ENCODE assay signal across 8 mouse cellular contexts in the genomic region with DNA sequence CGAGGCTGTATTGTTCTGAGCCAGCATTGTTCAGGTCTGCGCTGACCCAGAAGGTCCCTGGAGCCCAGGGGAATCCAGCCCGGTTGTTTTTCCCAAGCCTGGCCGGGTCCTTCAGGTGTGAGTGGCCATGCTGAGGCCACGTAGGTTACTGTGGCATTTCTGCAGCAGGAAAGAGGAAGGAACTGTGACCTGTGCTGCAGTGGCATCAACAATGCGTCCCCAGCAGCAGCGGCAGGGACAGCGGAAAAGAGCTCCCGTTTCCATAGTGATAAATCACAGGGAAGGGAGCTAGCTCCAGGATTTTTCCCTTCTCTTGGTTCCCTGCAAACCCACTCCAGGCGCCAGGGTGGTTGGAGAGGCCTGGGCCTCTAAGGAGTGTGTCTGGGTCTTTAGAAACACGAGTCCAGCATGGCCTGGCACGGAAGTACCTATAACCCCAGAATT. TPM values are rescaled to one million over a fixed set of nuclear protein-coding genes. Genes with fewer than 3 reads are reported as not detected.
DNase-seq lines count a peak whose midpoint lies in the region; ATAC-seq and TF ChIP-seq lines count a peak whose summit lies in the region.
"Had no signal": no experiment of that assay in that cellular context is flagged by ENCODE, and none has a peak within 500 bp of the region (broad histone marks: within the 10 kb centered on the region; RNA-seq: fewer than 3 reads in every experiment).

No protein-coding gene starts in this region.

- TF ChIP-seq CTCF in layer of hippocampus, adult 2 months (conservative IDR thresholded peaks at IDR 0.05) = no peak

- no peaks in the 10 kb centered on the region for H3K27me3 ChIP-seq in forebrain, embryonic 16.5 days (replicated peaks; ENCODE audit: control insufficient read depth, insufficient read depth, low read length)
- peaks cover 9% of the 10 kb centered on the region for H3K27me3 ChIP-seq in hindbrain, embryonic 10.5 days (ENCODE audit: insufficient read depth, poor library complexity, severe bottlenecking)
- H3K27me3 ChIP-seq: liver, embryonic 15.5 days had no signal

- peaks cover 19% of the 10 kb centered on the region for H3K4me1 ChIP-seq in forebrain, embryonic 16.5 days (replicated peaks; ENCODE audit: control insufficient read depth, insufficient read depth, low read length)
- H3K4me1 ChIP-seq in hindbrain, embryonic 10.5 days (replicated peaks) = peaks cover 28% of the 10 kb centered on the region
- H3K4me1 ChIP-seq: liver, embryonic 15.5 days had no signal

- DNase-seq in embryo, embryonic 10.5 days (ENCODE audit: low spot score) = peak; percentile 56
- peak; percentile 34 for DNase-seq in hindbrain, embryonic 10.5 days (ENCODE audit: low spot score)
- peak; percentile 34 to 35 for DNase-seq in layer of hippocampus, adult 2 months (ENCODE audit: low spot score in 2 of 2)
- DNase-seq in urinary bladder, adult 2 months (ENCODE audit: low spot score) = no peak
- DNase-seq in spleen, postnatal 36 days (ENCODE audit: low spot score in 2 of 2) = no peak

- peak overlapping the region; percentile 29; the same call in 1 of the 2 replicates for H3K4me2 ChIP-seq in forebrain, embryonic 16.5 days (ENCODE audit: low read length)
- H3K4me2 ChIP-seq: liver, embryonic 15.5 days had no signal

- no peaks in the 10 kb centered on the region for H3K9me3 ChIP-seq in forebrain, embryonic 16.5 days (ENCODE audit: control insufficient read depth, low read length)
- no peaks in the 10 kb centered on the region for H3K9me3 ChIP-seq in hindbrain, embryonic 10.5 days
- H3K9me3 ChIP-seq: liver, embryonic 15.5 days had no signal

- H3K36me3 ChIP-seq in forebrain, embryonic 16.5 days (ENCODE audit: control insufficient read depth, insufficient read depth) = no peaks in the 10 kb centered on the region
- H3K36me3 ChIP-seq in hindbrain, embryonic 10.5 days = no peaks in the 10 kb centered on the region
- H3K36me3 ChIP-seq: liver, embryonic 15.5 days had no signal

- H3K27ac ChIP-seq in forebrain, embryonic 16.5 days (ENCODE audit: low read length) = peak overlapping the region; percentile 71
- peak overlapping the region; percentile 78 for H3K27ac ChIP-seq in hindbrain, embryonic 10.5 days
- H3K27ac ChIP-seq in layer of hippocampus, adult 2 months = peak overlapping the region; percentile 90
- H3K27ac ChIP-seq: liver, embryonic 15.5 days had no signal

- H3K4me3 ChIP-seq in forebrain, embryonic 16.5 days (replicated peaks; ENCODE audit: low read length) = no peak overlapping the region
- 0 out of 2 replicates have a peak overlapping the region, but pooled peaks have one; percentile 6 for H3K4me3 ChIP-seq in hindbrain, embryonic 10.5 days
- peak overlapping the region; percentile 5; the same call in 1 of the 2 replicates for H3K4me3 ChIP-seq in layer of hippocampus, adult 2 months
- H3K4me3 ChIP-seq: liver, embryonic 15.5 days had no signal

- H3K9ac ChIP-seq in forebrain, embryonic 16.5 days (replicated peaks; ENCODE audit: low read depth, low read length) = peak overlapping the region; percentile 43; the same call in 1 of the 2 replicates
- H3K9ac ChIP-seq: liver, embryonic 15.5 days had no signal

- ATAC-seq in forebrain, embryonic 16.5 days = peak; percentile 81
- 0 out of 2 replicates have a peak, but pooled peaks have one; percentile 31 for ATAC-seq in megakaryocyte progenitor cell, adult 5-6 weeks (replicated peaks; ENCODE audit: poor library complexity)

- WGBS in forebrain, embryonic 16.5 days = 9% methylated on average over 12 of the region's 12 CpGs
- WGBS in hindbrain, embryonic 10.5 days = 15% methylated on average over 12 of the region's 12 CpGs

RNA-seq across cellular contexts. Expression of a gene that starts 13.2 kb away (rescaled TPM):
- polyA plus RNA-seq in forebrain, embryonic 16.5 days (2015; fragmentation: Nextera tagmentation; extraction: Ambion mirVana) = 14.7 and 18.3 TPM in 2 replicates
- 17.3 and 18.3 TPM in 2 replicates for polyA plus RNA-seq in hindbrain, embryonic 10.5 days (2016; fragmentation: Nextera tagmentation; extraction: Ambion mirVana)
- total RNA-seq in layer of hippocampus, adult 2 months (2021) = 10 to 100 TPM; 15.9 to 20.4 TPM
- 55.0 and 57.0 TPM in 2 replicates for total RNA-seq in megakaryocyte progenitor cell, adult 5-6 weeks (2015)
- 38.6 and 43.8 TPM in 2 replicates for total RNA-seq in megakaryocyte progenitor cell, adult 5-6 weeks (2017)
- polyA plus RNA-seq in urinary bladder, adult 2 months (2012; rRNA removed) = 47.7 and 66.2 TPM in 2 replicates

RNA-seq across cellular contexts. Expression of a gene that starts 13.8 kb away (rescaled TPM):
- 0.35 and 0.72 TPM in 2 replicates for polyA plus RNA-seq in forebrain, embryonic 16.5 days (2015; fragmentation: Nextera tagmentation; extraction: Ambion mirVana)
- 0.93 and 1.6 TPM in 2 replicates for polyA plus RNA-seq in hindbrain, embryonic 10.5 days (2016; fragmentation: Nextera tagmentation; extraction: Ambion mirVana)
- total RNA-seq in layer of hippocampus, adult 2 months (2021) = not detected
- total RNA-seq in megakaryocyte progenitor cell, adult 5-6 weeks (2015) = 63.1 and 96.7 TPM in 2 replicates
- 82.0 and 96.2 TPM in 2 replicates for total RNA-seq in megakaryocyte progenitor cell, adult 5-6 weeks (2017)
- 3.2 and 3.4 TPM in 2 replicates for polyA plus RNA-seq in urinary bladder, adult 2 months (2012; rRNA removed)

RNA-seq across cellular contexts. Expression of a gene that starts 42.1 kb away (rescaled TPM):
- 8.8 and 8.9 TPM in 2 replicates for polyA plus RNA-seq in forebrain, embryonic 16.5 days (2015; fragmentation: Nextera tagmentation; extraction: Ambion mirVana)
- 8.1 and 10.1 TPM in 2 replicates for polyA plus RNA-seq in hindbrain, embryonic 10.5 days (2016; fragmentation: Nextera tagmentation; extraction: Ambion mirVana)
- 1 to 10 TPM; 3.1 to 5.0 TPM for total RNA-seq in layer of hippocampus, adult 2 months (2021)
- total RNA-seq in megakaryocyte progenitor cell, adult 5-6 weeks (2015) = 12.4 and 13.3 TPM in 2 replicates
- total RNA-seq in megakaryocyte progenitor cell, adult 5-6 weeks (2017) = 7.2 and 13.5 TPM in 2 replicates
- polyA plus RNA-seq in urinary bladder, adult 2 months (2012; rRNA removed) = 8.6 and 9.4 TPM in 2 replicates

RNA-seq across cellular contexts. Expression of a gene that starts 51.8 kb away (rescaled TPM):
- 520 and 566 TPM in 2 replicates for polyA plus RNA-seq in forebrain, embryonic 16.5 days (2015; fragmentation: Nextera tagmentation; extraction: Ambion mirVana)
- 285 and 301 TPM in 2 replicates for polyA plus RNA-seq in hindbrain, embryonic 10.5 days (2016; fragmentation: Nextera tagmentation; extraction: Ambion mirVana)
- total RNA-seq in layer of hippocampus, adult 2 months (2021) = 100 to 1,000 TPM; 779 to 834 TPM
- total RNA-seq in megakaryocyte progenitor cell, adult 5-6 weeks (2015) = 850 and 903 TPM in 2 replicates
- 1,040 and 1,207 TPM in 2 replicates for total RNA-seq in megakaryocyte progenitor cell, adult 5-6 weeks (2017)
- 624 and 672 TPM in 2 replicates for polyA plus RNA-seq in urinary bladder, adult 2 months (2012; rRNA removed)

RNA-seq across cellular contexts. Expression of a gene that starts 51.9 kb away (rescaled TPM):
- polyA plus RNA-seq in forebrain, embryonic 16.5 days (2015; fragmentation: Nextera tagmentation; extraction: Ambion mirVana) = 22.5 and 25.9 TPM in 2 replicates
- 14.8 and 20.2 TPM in 2 replicates for polyA plus RNA-seq in hindbrain, embryonic 10.5 days (2016; fragmentation: Nextera tagmentation; extraction: Ambion mirVana)
- 10 to 100 TPM; 13.6 to 18.8 TPM for total RNA-seq in layer of hippocampus, adult 2 months (2021)
- 16.9 and 22.0 TPM in 2 replicates for total RNA-seq in megakaryocyte progenitor cell, adult 5-6 weeks (2015)
- total RNA-seq in megakaryocyte progenitor cell, adult 5-6 weeks (2017) = 15.6 and 21.3 TPM in 2 replicates
- polyA plus RNA-seq in urinary bladder, adult 2 months (2012; rRNA removed) = 14.0 and 15.4 TPM in 2 replicates

Comparison
In these comparisons a context has a peak if more than half of its experiments do, and no peak if none do; other contexts are left out.
1. DNase-seq: peak in embryo, embryonic 10.5 days (single experiment), hindbrain, embryonic 10.5 days (single experiment) and layer of hippocampus, adult 2 months (2 of 2); none in urinary bladder, adult 2 months (single experiment) and spleen, postnatal 36 days (0 of 2).
2. Peak in every context shown above with its lines, with median percentiles within 50 percentile points of each other: H3K27ac ChIP-seq.